Mouse (Mus musculus) myocyte (in vitro differentiated cells): Measurements from ENCODE around the gene Npepps. TPM values are rescaled to one million over a fixed set of nuclear protein-coding genes. Genes with fewer than 3 reads are reported as not detected.
A peak's percentile ranks its signal among the peaks of the same experiment; 100 is the strongest.
"Not testable (repeated sequence)": the region's sequence is repeated elsewhere in the genome, so short reads cannot be mapped to it uniquely, and the experiment has no call there.

Source experiments
- H3K27me3 ChIP-seq: one replicate; pipeline ENCODE4 v1.6.1; 2011; ENCODE audit not compliant: control insufficient read depth, insufficient read depth, insufficient read length
- H3K36me3 ChIP-seq: one replicate; pipeline ENCODE4 v1.6.1; 2011; ENCODE audit not compliant: control insufficient read depth, insufficient read depth
- H3K4me2 ChIP-seq: one replicate; pipeline ENCODE4 v1.6.1; 2011; ENCODE audit warnings: low read depth, control low read depth
- H3K4me3 ChIP-seq: one replicate; pipeline ENCODE4 v1.5.1; 2011; ENCODE audit warnings: mild to moderate bottlenecking, control low read depth, moderate library complexity
- H3K79me2 ChIP-seq: one replicate; pipeline ENCODE4 v1.6.1; 2011; ENCODE audit not compliant: control insufficient read depth, insufficient read depth
- H3ac ChIP-seq: one replicate; pipeline ENCODE4 v1.6.1; 2011; ENCODE audit not compliant: control insufficient read depth, insufficient read length
- CEBPB ChIP-seq: IDR thresholded peaks from 2 replicates; pipeline ENCODE4 v1.6.1; 2011; ENCODE audit warnings: mild to moderate bottlenecking, moderate library complexity; ENCODE audit not compliant: poor library complexity, insufficient read depth, severe bottlenecking
- E2F4 ChIP-seq: IDR thresholded peaks from one replicate; pipeline ENCODE4 v1.6.1; 2011; ENCODE audit warnings: mild to moderate bottlenecking, control low read depth, moderate library complexity; ENCODE audit not compliant: insufficient read depth
- MAX ChIP-seq: IDR thresholded peaks from one replicate; pipeline ENCODE4 v1.6.1; 2011; ENCODE audit warnings: low read depth, mild to moderate bottlenecking, control low read depth
- MYOD1 ChIP-seq, 3 experiments: IDR thresholded peaks; one replicate each; pipeline ENCODE4 v1.6.1; 2011; ENCODE audit warnings: control low read depth in 2 of 3, low read depth in 2 of 3, mild to moderate bottlenecking in 2 of 3, moderate library complexity in 1 of 3; ENCODE audit not compliant: insufficient read length in 2 of 3, control insufficient read depth in 1 of 3
- MYOG ChIP-seq, 3 experiments: IDR thresholded peaks; one replicate each; pipeline ENCODE4 v1.6.1; 2011; ENCODE audit warnings: control low read depth in 2 of 3, low read depth in 2 of 3, mild to moderate bottlenecking in 2 of 3; ENCODE audit not compliant: insufficient read length in 2 of 3, control insufficient read depth in 1 of 3, insufficient read depth in 1 of 3
- POLR2A ChIP-seq: IDR thresholded peaks from one replicate; pipeline ENCODE4 v1.6.1; 2011; ENCODE audit warnings: low read depth, mild to moderate bottlenecking, control low read depth, moderate library complexity; ENCODE audit not compliant: insufficient read length
- POLR2AphosphoS2 ChIP-seq: IDR thresholded peaks from one replicate; pipeline ENCODE4 v1.6.1; 2011; ENCODE audit warnings: low read depth, control low read depth; ENCODE audit not compliant: insufficient read length
- REST ChIP-seq: IDR thresholded peaks from one replicate; pipeline ENCODE4 v1.6.1; 2011; ENCODE audit warnings: mild to moderate bottlenecking, control low read depth, moderate library complexity; ENCODE audit not compliant: insufficient read depth, insufficient read length
- SRF ChIP-seq: IDR thresholded peaks from one replicate; pipeline ENCODE4 v1.6.1; 2011; ENCODE audit warnings: low read depth; ENCODE audit not compliant: control insufficient read depth, insufficient read length
- TCF12 ChIP-seq: IDR thresholded peaks from one replicate; pipeline ENCODE4 v1.6.1; 2011; ENCODE audit warnings: mild to moderate bottlenecking, control low read depth; ENCODE audit not compliant: poor library complexity, insufficient read depth, severe bottlenecking
- TCF3 ChIP-seq: IDR thresholded peaks from one replicate; pipeline ENCODE4 v1.6.1; 2011; ENCODE audit warnings: low read depth, control low read depth; ENCODE audit not compliant: insufficient read length
- USF1 ChIP-seq: IDR thresholded peaks from one replicate; pipeline ENCODE4 v1.6.1; 2011; ENCODE audit warnings: low read depth, mild to moderate bottlenecking, control low read depth, moderate library complexity
- polyA plus RNA-seq: library from polyadenylated mRNA; unstranded; fragments of >200 nt; fragmentation: generic; extraction: Trizol; gene quantifications from one replicate; pipeline ENCODE4 v1.2.1, GENCODE M21; 2012; ENCODE audit warnings: missing spikeins

The Npepps gene
- polyA plus RNA-seq, 1 experiment, result 45.6 TPM

DNA sequence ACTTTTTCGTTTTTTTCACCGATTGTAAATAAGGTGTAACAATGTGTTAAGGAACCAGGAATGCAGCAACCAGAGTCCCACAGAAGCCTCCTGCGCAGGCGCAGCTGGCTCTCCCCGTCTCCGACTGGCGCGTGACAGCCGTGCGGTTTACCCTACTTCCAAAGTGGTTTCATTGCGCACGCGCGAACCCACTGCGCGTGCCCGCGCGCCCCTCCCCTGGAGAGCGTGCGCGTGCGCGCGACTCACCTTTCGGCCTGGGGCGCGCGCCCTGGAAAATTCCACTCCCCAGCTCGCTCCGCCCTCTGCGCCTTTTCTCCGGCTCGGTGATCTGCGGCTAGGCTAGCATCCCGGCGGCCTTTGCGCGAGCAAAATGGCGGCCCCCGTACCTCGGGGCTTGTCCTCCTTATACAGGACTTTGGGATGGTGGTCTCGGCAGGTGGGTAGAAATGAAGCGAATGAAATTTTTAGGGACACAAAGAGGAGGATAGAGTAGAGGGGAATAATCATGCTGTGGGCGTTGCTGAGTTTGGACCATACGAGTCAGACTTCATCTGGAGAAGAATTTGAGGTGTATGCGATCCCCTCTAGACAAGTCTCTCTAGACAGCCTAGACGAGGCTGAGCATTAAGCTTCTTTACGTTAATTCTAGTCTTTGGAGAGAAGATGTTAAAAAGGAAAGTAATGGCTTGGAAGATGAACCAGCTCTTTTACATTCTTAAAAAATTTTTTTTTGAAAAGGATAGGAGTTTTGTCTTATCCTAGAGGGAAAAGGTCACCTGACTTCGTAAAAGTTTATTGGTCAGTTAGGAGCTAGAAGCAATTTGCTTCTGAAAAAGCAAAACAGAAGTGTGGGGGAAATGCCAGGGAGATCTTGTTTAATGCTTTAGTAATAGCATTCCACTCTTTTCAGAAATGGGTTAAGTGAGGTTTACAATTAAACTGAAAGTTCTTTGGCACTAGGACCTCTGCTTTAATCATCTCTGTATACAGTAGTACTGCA is 35.4 kb upstream of the Npepps start, which contains the start of gene Mrpl45:
TSS of gene Mrpl45 (plus strand) at position 213 of the 1,000 bp plus-strand sequence.
- Histone ChIP-seq H3K4me3 (peak within 1 kb of the TSS; percentile 36), H3ac (no peak within 1 kb of the TSS), H3K4me2 (peak within 1 kb of the TSS; percentile 77), H3K79me2 (peaks cover 12% of the 10 kb centered on the region), H3K27me3 (no peaks in the 10 kb centered on the region), H3K36me3 (peaks cover 6% of the 10 kb centered on the region)
- TF ChIP-seq SRF, result no peak
- no peak for TF ChIP-seq MAX
- no peak for TF ChIP-seq E2F4
- TF ChIP-seq CEBPB, result no peak
- TF ChIP-seq USF1, result peak; percentile 72
- TF ChIP-seq POLR2AphosphoS2, result peak; percentile 84
- TF ChIP-seq POLR2A, result peak; percentile 84
- TF ChIP-seq MYOG (IDR thresholded peaks at IDR 0.05; ENCODE audit: control insufficient read depth in 1 of 3, insufficient read depth in 1 of 3, insufficient read length in 2 of 3, low read depth in 2 of 3), result peak in 2 of 3 experiments; percentile 6 to 61
- TF ChIP-seq TCF12, result no peak
- no peak for TF ChIP-seq TCF3
- TF ChIP-seq MYOD1 (IDR thresholded peaks at IDR 0.05; ENCODE audit: control insufficient read depth in 1 of 3, insufficient read length in 2 of 3, low read depth in 2 of 3), result peak in 2 of 3 experiments; percentile 82 to 87
- TF ChIP-seq REST, result no peak

- Histone ChIP-seq H3K4me3 (peak overlapping the region; percentile 36), H3K4me2 (peak overlapping the region; percentile 77), H3K79me2 (peaks cover 12% of the 10 kb centered on the region), H3K27me3 (no peaks in the 10 kb centered on the region), H3K36me3 (peaks cover 6% of the 10 kb centered on the region), H3ac (no peak overlapping the region)
- TF ChIP-seq CEBPB, result no peak
- no peak for TF ChIP-seq E2F4
- peak; percentile 11 for TF ChIP-seq USF1
Measured at GRCm38 (mm10) chr11:97314751-97315503, 34.5 kb upstream of the Npepps start.

DNA sequence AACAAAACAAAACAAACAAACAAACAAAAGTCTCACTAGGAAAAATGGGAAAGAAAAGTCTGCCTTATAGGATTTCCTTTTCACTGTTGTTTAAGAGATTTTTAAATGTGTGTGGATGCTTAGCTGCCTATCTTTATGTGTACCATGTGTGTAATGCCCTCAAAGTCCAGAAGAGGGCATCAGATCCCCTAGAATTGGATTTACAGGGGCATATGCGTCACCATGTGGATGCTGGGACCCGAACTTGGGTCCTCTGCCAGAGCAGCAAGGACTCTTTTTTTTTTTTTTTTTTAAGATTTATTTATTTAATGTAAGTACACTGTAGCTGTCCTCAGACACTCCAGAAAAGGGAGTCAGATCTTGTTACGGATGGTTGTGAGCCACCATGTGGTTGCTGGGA is 33.7 kb upstream of the Npepps start:
- Histone ChIP-seq H3K4me2 (no peak overlapping the region), H3K36me3 (peaks cover 6% of the 10 kb centered on the region), H3K4me3 (no peak overlapping the region), H3K27me3 (no peaks in the 10 kb centered on the region), H3ac (no peak overlapping the region), H3K79me2 (peaks cover 12% of the 10 kb centered on the region)
- TF ChIP-seq POLR2AphosphoS2, result no peak
- no peak for TF ChIP-seq REST
- TF ChIP-seq CEBPB, result no peak
- no peak for TF ChIP-seq POLR2A
- TF ChIP-seq MYOD1 (IDR thresholded peaks at IDR 0.05; ENCODE audit: control insufficient read depth in 1 of 3, insufficient read length in 2 of 3, low read depth in 2 of 3), result no peak
- TF ChIP-seq TCF3, result no peak
- no peak for TF ChIP-seq MYOG (IDR thresholded peaks at IDR 0.05; ENCODE audit: control insufficient read depth in 1 of 3, insufficient read depth in 1 of 3, insufficient read length in 2 of 3, low read depth in 2 of 3)
- no peak for TF ChIP-seq TCF12
- TF ChIP-seq SRF, result no peak

DNA sequence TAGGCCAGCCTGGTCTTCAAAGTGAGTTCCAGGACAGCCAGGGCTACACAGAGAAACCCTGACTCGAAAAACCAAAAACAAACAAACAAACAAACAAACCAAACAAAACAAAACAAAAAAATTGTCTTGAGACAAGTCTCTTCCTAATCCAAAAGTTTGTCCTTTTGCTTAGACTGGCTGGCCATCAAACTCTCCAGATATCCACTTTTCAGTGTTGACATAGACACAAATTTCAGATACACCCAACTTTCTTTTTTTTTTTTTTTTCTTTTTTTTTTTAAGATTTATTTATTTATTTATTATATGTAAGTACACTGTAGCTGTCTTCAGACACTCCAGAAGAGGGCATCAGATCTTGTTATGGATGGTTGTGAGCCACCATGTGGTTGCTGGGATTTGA is 32.4 kb upstream of the Npepps start:
- H3K79me2 ChIP-seq, result peaks cover 12% of the 10 kb centered on the region
- H3K36me3 ChIP-seq, H3K27me3 ChIP-seq, H3K4me3 ChIP-seq, H3ac ChIP-seq, H3K4me2 ChIP-seq: not testable (repeated sequence)

DNA sequence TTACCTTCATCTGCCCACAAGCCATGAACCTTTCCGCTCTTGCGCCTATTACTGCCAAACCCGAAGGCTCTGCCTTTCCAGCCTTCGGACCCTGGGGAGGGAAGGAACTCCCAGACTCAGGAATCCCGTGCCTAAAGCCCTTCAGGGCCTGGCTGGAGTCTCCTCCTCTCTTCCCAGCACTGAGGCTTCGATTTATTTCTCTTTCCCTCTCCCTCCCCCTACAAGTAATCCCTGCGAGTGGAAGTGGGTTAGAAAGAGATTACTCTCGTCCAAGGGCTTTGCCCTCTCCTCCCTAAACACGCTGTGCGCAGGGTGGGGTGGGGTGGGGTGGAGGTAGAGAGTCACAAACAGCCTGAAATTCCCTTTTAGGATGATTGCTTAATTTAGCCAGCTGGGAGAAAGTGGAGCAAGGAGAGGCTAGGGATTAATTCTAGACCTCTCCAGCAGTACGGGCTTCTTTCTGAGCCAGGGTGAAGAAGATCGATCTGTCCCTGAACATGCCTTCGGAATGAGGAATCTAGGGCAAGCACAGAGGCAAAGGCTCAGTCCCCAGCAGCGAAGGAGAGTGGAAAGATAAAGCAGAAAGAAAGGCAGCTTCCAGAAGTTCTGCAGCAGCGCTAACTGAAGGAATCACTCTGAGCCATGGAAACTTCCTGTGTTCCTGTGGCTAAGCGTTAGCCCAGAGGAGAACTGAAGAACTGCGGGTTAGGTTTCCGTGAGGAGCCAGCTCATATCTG is 30.6 kb upstream of the Npepps start:
- peaks cover under 1% of the 10 kb centered on the region for H3K79me2 ChIP-seq
- no peaks in the 10 kb centered on the region for H3K27me3 ChIP-seq
- 0 out of 2 replicates have a peak, but pooled peaks have one; percentile 50 for TF ChIP-seq CEBPB
- TF ChIP-seq POLR2AphosphoS2, result no peak
- TF ChIP-seq TCF3, result no peak
- no peak for TF ChIP-seq MYOG (IDR thresholded peaks at IDR 0.05; ENCODE audit: control insufficient read depth in 1 of 3, insufficient read depth in 1 of 3, insufficient read length in 2 of 3, low read depth in 2 of 3)
- no peaks in the 10 kb centered on the region for H3K36me3 ChIP-seq
- H3ac ChIP-seq, result no peak overlapping the region
- H3K4me2 ChIP-seq, result peak overlapping the region; percentile 98
- peak overlapping the region; percentile 28 for H3K4me3 ChIP-seq
